Mouse (Mus musculus): Measurements from ENCODE around the gene Leng9. TPM values are rescaled to one million over a fixed set of nuclear protein-coding genes. Genes with fewer than 3 reads are reported as not detected.

Gene Leng9
- total and polyA plus RNA-seq, 3 experiments: 2.9 to 5.4 (median 3.7) TPM

DNA sequence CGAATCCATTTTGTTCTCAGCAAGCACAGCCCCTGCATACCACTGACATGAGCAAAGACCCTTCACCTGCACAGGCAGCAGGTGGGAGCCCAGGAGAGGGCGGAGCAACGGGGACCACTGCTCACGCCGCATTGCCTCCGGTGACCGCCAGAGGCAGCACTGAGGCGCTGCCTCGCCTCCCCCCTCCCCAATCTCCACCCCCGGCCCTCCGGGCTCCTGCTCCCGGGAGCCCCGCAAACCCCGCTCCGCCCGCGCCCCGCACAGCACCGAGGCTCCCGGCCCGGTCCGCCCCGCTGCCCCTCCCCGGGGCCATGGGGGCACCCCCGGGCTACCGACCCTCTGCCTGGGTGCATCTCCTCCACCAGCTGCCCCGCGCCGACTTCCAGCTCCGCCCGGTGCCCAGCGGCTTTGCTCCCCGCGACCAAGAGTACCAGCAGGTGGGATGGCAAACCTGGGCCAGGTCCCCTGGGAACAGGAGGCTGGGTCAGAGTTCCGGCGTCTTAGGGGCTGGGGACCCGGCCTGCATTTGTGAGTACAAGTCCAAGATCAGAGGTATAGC, 30.8 kb downstream of the Leng9 start, which contains the start of gene Ttyh1:
Gene Ttyh1, plus strand, starts transcription at position 65 of the 559 bp plus-strand sequence.
- DNase-seq (ENCODE audit: low spot score): no peak
- TF ChIP-seq GATA1 (IDR thresholded peaks at IDR 0.05; ENCODE audit: borderline replicate concordance, low read length) (no peak), CTCF (IDR thresholded peaks at IDR 0.05; ENCODE audit: low read depth, low read length) (peak; percentile 61)
- Histone ChIP-seq H3K27me3 (ENCODE audit: insufficient read depth, low read length) (peaks cover 29% of the 10 kb centered on the region), H3K4me3 (ENCODE audit: low read depth, low read length) (no peak within 1 kb of the TSS), H3K36me3 (replicated peaks) (no peaks in the 10 kb centered on the region), H3K4me1 (ENCODE audit: insufficient read depth, low read depth, low read length) (peaks cover 4% of the 10 kb centered on the region; the same call in 1 of the 2 replicates), H3K9me3 (replicated peaks) (no peaks in the 10 kb centered on the region)
- no peak for ATAC-seq (ENCODE audit: extremely low read depth, insufficient number of reproducible peaks, low FRiP score, poor library complexity, severe bottlenecking)

DNA sequence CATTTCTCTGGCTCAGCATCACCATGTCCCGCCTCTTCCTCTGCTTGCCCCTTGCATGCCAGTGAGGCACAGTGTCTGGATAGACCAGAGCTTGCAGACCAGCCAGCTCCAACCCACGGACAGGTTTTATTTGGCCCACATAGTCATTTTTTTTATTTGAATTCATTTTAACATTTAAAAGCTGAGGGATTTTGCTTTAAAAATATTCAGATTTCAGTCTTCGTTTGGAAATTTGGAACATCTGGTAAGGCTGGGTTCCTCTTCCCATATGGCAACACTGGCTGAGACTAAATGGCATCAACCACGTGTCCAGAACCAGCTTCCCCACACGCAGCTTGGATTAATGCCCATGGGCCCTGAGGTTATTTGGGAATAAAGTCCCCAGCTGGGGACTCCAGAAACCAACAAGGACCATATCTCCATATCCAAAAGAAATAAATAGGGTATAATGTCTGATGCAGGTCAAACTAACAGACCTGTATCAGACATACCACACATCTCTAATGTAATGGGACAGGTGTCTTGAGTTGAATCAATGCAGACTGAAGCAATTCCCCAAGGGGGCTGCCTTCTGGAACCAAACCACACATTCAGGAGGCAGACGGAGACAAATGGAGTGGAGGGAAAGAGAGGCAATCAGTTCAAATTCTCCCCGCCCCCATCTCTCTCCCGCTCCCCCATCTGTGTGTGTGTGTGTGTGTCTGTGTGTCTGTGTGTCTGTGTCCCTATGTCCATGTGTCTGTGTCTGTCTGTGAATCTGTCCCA, 32.9 kb downstream of the Leng9 start:
- Histone ChIP-seq H3K36me3 (replicated peaks) (no peaks in the 10 kb centered on the region), H3K9me3 (replicated peaks) (no peaks in the 10 kb centered on the region), H3K27me3 (ENCODE audit: insufficient read depth, low read length) (peaks cover 26% of the 10 kb centered on the region), H3K4me3 (ENCODE audit: low read depth, low read length) (no peak overlapping the region), H3K4me1 (ENCODE audit: insufficient read depth, low read depth, low read length) (0 out of 2 replicates have a peak, but pooled peaks cover 2% of the 10 kb centered on the region)
- ATAC-seq (ENCODE audit: extremely low read depth, insufficient number of reproducible peaks, low FRiP score, poor library complexity, severe bottlenecking): no peak
- no peak for TF ChIP-seq GATA2 (IDR thresholded peaks at IDR 0.05; ENCODE audit: borderline replicate concordance, low read depth, low read length)
- TF ChIP-seq CTCF (IDR thresholded peaks at IDR 0.05; ENCODE audit: low read depth, low read length): no peak
- no peak for TF ChIP-seq POLR2AphosphoS5 (IDR thresholded peaks at IDR 0.05; ENCODE audit: insufficient replicate concordance, low read depth, low read length)
- TF ChIP-seq GATA1 (IDR thresholded peaks at IDR 0.05; ENCODE audit: borderline replicate concordance, low read length): no peak
- TF ChIP-seq TAL1 (conservative IDR thresholded peaks at IDR 0.05; ENCODE audit: low read depth, low read length): no peak
- no peak for DNase-seq (ENCODE audit: low spot score)

DNA sequence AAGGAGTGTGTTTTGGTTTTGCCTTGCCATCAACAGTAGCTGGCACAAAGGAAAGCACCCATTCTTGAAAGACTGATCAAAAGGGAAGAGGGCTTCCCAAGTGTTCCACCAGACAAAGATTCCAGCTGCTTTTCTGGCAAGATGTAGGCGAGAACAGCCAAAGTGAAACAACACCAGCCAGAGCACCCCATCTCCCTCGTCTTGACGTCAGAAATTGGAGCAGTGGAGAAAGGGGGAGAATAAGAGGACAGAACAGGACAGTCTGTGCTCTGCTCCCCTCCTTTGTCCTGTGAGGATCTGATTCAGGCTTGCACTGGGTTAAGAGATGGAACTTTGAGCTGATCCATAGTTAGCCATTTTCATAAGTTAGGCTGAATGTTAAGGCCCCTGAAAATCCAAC, 38.4 kb downstream of the Leng9 start:
- ATAC-seq (ENCODE audit: extremely low read depth, insufficient number of reproducible peaks, low FRiP score, poor library complexity, severe bottlenecking) (no peak), DNase-seq (ENCODE audit: low spot score) (no peak)
- H3K36me3 ChIP-seq (replicated peaks): no peaks in the 10 kb centered on the region
- no peaks in the 10 kb centered on the region for H3K27me3 ChIP-seq (ENCODE audit: insufficient read depth, low read length)
- no peak overlapping the region for H3K4me3 ChIP-seq (ENCODE audit: low read depth, low read length)
- no peaks in the 10 kb centered on the region for H3K4me1 ChIP-seq (ENCODE audit: insufficient read depth, low read depth, low read length)
- no peak for TF ChIP-seq TAL1 (conservative IDR thresholded peaks at IDR 0.05; ENCODE audit: low read depth, low read length)
- TF ChIP-seq GATA1 (IDR thresholded peaks at IDR 0.05; ENCODE audit: borderline replicate concordance, low read length): no peak
- no peak for TF ChIP-seq POLR2AphosphoS5 (IDR thresholded peaks at IDR 0.05; ENCODE audit: insufficient replicate concordance, low read depth, low read length)
- TF ChIP-seq CTCF (IDR thresholded peaks at IDR 0.05; ENCODE audit: low read depth, low read length): no peak
- TF ChIP-seq GATA2 (IDR thresholded peaks at IDR 0.05; ENCODE audit: borderline replicate concordance, low read depth, low read length): no peak
- no peaks in the 10 kb centered on the region for H3K9me3 ChIP-seq (replicated peaks)

DNA sequence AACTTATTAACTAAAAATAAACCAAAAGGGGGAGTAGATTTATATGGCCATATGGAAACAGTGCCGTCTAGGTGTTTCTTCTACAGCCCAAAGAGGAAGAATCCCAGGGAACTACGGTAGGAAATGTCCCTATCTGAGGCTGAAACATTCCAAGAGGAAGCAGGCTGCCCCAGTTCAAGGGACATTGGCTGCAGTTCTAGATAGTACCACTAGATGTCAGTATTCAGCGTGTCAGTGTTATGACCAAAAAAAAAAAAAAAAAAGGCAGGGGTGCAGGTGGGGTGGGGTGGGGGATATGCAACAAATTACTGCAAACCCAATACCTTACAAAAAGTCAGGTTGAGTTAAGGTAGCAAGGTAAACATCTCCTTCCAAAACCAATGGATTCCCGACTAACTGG, 46.8 kb downstream of the Leng9 start:
- ATAC-seq (ENCODE audit: extremely low read depth, insufficient number of reproducible peaks, low FRiP score, poor library complexity, severe bottlenecking) (no peak), DNase-seq (ENCODE audit: low spot score) (no peak)
- TF ChIP-seq POLR2AphosphoS5 (IDR thresholded peaks at IDR 0.05; ENCODE audit: insufficient replicate concordance, low read depth, low read length) (no peak), GATA1 (IDR thresholded peaks at IDR 0.05; ENCODE audit: borderline replicate concordance, low read length) (no peak), GATA2 (IDR thresholded peaks at IDR 0.05; ENCODE audit: borderline replicate concordance, low read depth, low read length) (no peak), TAL1 (conservative IDR thresholded peaks at IDR 0.05; ENCODE audit: low read depth, low read length) (no peak), CTCF (IDR thresholded peaks at IDR 0.05; ENCODE audit: low read depth, low read length) (peak; percentile 59; the same call in 1 of the 2 replicates)
- H3K36me3 ChIP-seq (replicated peaks): no peaks in the 10 kb centered on the region
- no peaks in the 10 kb centered on the region for H3K4me1 ChIP-seq (ENCODE audit: insufficient read depth, low read depth, low read length)
- no peaks in the 10 kb centered on the region for H3K9me3 ChIP-seq (replicated peaks)
- no peak overlapping the region for H3K4me3 ChIP-seq (ENCODE audit: low read depth, low read length)
- H3K27me3 ChIP-seq (ENCODE audit: insufficient read depth, low read length): peaks cover 3% of the 10 kb centered on the region

DNA sequence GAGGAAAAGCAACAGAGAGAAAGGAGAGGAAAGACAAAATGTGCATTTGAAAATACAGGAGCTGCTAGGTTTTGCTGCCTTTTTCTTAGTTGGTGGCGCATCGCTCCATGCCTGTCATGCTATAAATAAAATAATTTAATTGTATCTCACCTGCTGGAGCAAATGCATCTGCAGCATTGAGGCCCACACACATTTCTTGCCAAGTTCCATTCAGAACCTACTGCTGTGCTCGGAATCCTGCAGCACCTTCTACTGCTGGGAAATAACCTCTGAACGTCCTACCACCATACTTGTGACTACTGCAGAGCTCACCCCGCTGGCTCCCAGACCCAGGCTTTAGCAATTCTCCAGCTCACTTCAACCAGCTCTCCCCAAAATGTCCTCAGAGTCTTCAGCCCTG, 49.0 kb downstream of the Leng9 start:
- ATAC-seq (ENCODE audit: extremely low read depth, insufficient number of reproducible peaks, low FRiP score, poor library complexity, severe bottlenecking): no peak
- DNase-seq (ENCODE audit: low spot score): no peak
- TF ChIP-seq CTCF (IDR thresholded peaks at IDR 0.05; ENCODE audit: low read depth, low read length) (no peak), TAL1 (conservative IDR thresholded peaks at IDR 0.05; ENCODE audit: low read depth, low read length) (no peak), GATA1 (IDR thresholded peaks at IDR 0.05; ENCODE audit: borderline replicate concordance, low read length) (no peak), POLR2AphosphoS5 (IDR thresholded peaks at IDR 0.05; ENCODE audit: insufficient replicate concordance, low read depth, low read length) (no peak), GATA2 (IDR thresholded peaks at IDR 0.05; ENCODE audit: borderline replicate concordance, low read depth, low read length) (no peak)

DNA sequence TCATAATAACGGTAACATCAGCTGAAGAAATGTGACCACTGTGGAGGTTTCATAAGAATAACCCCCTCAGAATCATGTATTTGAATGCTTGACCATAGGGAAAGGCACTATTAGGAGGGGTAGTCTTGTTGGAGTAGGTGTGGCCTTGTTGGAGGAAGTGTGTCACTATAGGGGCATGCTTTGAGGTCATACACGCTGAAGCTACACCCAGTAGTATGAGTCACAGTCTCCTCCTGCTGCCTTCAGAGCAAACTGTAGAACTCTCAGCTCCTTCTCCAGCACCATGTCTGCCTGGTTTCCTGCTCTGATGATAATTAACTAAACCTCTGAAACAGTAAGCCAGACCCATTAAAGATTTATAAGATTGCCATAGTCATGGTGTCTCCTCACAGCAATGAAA, 51.3 kb downstream of the Leng9 start:
- H3K27me3 ChIP-seq (ENCODE audit: insufficient read depth, low read length): peaks cover 5% of the 10 kb centered on the region
- TF ChIP-seq POLR2AphosphoS5 (IDR thresholded peaks at IDR 0.05; ENCODE audit: insufficient replicate concordance, low read depth, low read length): no peak
- no peak for TF ChIP-seq GATA2 (IDR thresholded peaks at IDR 0.05; ENCODE audit: borderline replicate concordance, low read depth, low read length)
- TF ChIP-seq GATA1 (IDR thresholded peaks at IDR 0.05; ENCODE audit: borderline replicate concordance, low read length): no peak
- TF ChIP-seq CTCF (IDR thresholded peaks at IDR 0.05; ENCODE audit: low read depth, low read length): no peak
- TF ChIP-seq TAL1 (conservative IDR thresholded peaks at IDR 0.05; ENCODE audit: low read depth, low read length): no peak
- H3K36me3 ChIP-seq (replicated peaks): no peaks in the 10 kb centered on the region
- no peaks in the 10 kb centered on the region for H3K9me3 ChIP-seq (replicated peaks)
- no peak for ATAC-seq (ENCODE audit: extremely low read depth, insufficient number of reproducible peaks, low FRiP score, poor library complexity, severe bottlenecking)
- DNase-seq (ENCODE audit: low spot score): no peak
- no peak overlapping the region for H3K4me3 ChIP-seq (ENCODE audit: low read depth, low read length)
- H3K4me1 ChIP-seq (ENCODE audit: insufficient read depth, low read depth, low read length): no peaks in the 10 kb centered on the region

More for the DNA sequence above, 49.0 kb downstream of the Leng9 start:
- H3K27me3 ChIP-seq (ENCODE audit: insufficient read depth, low read length): peaks cover 3% of the 10 kb centered on the region
- no peaks in the 10 kb centered on the region for H3K4me1 ChIP-seq (ENCODE audit: insufficient read depth, low read depth, low read length)
- H3K9me3 ChIP-seq (replicated peaks): no peaks in the 10 kb centered on the region
- no peaks in the 10 kb centered on the region for H3K36me3 ChIP-seq (replicated peaks)
- no peak overlapping the region for H3K4me3 ChIP-seq (ENCODE audit: low read depth, low read length)

All from G1E (cell line).